Mouse (Mus musculus) MEL (cell line): ENCODE measurements around the gene Tmeff1. TPM values are rescaled to one million over a fixed set of nuclear protein-coding genes. Genes with fewer than 3 reads are reported as not detected.

Experiments
- DNase-seq: peaks from one replicate; pipeline ENCODE4 v3.0.0; 2011; ENCODE audit warnings: low read depth, low spot score
- H3K27ac ChIP-seq: 2 replicates; pipeline ENCODE4 v1.5.1; 2012; ENCODE audit warnings: low read depth, mild to moderate bottlenecking, control low read depth, low read length, moderate library complexity; ENCODE audit not compliant: control insufficient read depth
- H3K27me3 ChIP-seq, 2 experiments: fragments of 150-350 bp in 1 of 2; sonication (generic) in 1 of 2; 2 replicates each; pipeline ENCODE4 v1.6.1; 2012; ENCODE audit warnings: low read length in 2 of 2, mild to moderate bottlenecking in 2 of 2, improper control_type of control experiment in 1 of 2, moderate library complexity in 1 of 2; ENCODE audit not compliant: insufficient read depth in 2 of 2, control insufficient read depth in 1 of 2
- H3K36me3 ChIP-seq, 2 experiments: 2 replicates each; pipeline ENCODE4 v1.6.1; 2012 to 2014; ENCODE audit warnings: low read length in 2 of 2, improper control_type of control experiment in 1 of 2, inconsistent platforms in 1 of 2, mild to moderate bottlenecking in 1 of 2; ENCODE audit not compliant: insufficient read depth in 2 of 2, control insufficient read depth in 1 of 2
- H3K4me1 ChIP-seq, 2 experiments: fragments of 150-350 bp in 1 of 2; sonication (generic) in 1 of 2; 2 replicates each; pipeline ENCODE4 v1.6.1; 2012; ENCODE audit warnings: low read length in 2 of 2, improper control_type of control experiment in 1 of 2, mild to moderate bottlenecking in 1 of 2; ENCODE audit not compliant: insufficient read depth in 2 of 2, control insufficient read depth in 1 of 2
- H3K4me3 ChIP-seq, 2 experiments: fragments of 150-350 bp in 1 of 2; sonication (generic) in 1 of 2; 2 replicates each; pipeline ENCODE4 v1.5.1; 2012; ENCODE audit warnings: low read depth in 2 of 2, low read length in 2 of 2, mild to moderate bottlenecking in 2 of 2, moderate library complexity in 2 of 2, control low read depth in 1 of 2, improper control_type of control experiment in 1 of 2; ENCODE audit not compliant: control insufficient read depth in 1 of 2, insufficient read depth in 1 of 2
- H3K79me2 ChIP-seq: 2 replicates; pipeline ENCODE4 v1.6.1; 2012; ENCODE audit warnings: mild to moderate bottlenecking, low read length, moderate library complexity; ENCODE audit not compliant: control insufficient read depth, poor library complexity, insufficient read depth
- H3K9ac ChIP-seq: 2 replicates; pipeline ENCODE4 v1.6.1; 2012; ENCODE audit warnings: low read depth, mild to moderate bottlenecking, control low read depth, low read length, moderate library complexity; ENCODE audit not compliant: control insufficient read depth, poor library complexity, severe bottlenecking
- H3K9me3 ChIP-seq: fragments of 150-350 bp; sonication (generic); replicated peaks from 2 replicates; pipeline ENCODE4 v1.6.1; 2012; ENCODE audit warnings: mild to moderate bottlenecking, low read length, improper control_type of control experiment, moderate library complexity; ENCODE audit not compliant: insufficient read depth
- CHD1 ChIP-seq: IDR thresholded peaks from 2 replicates; pipeline ENCODE4 v1.6.1; 2012; ENCODE audit warnings: low read depth, mild to moderate bottlenecking, inconsistent platforms, low read length, improper control_type of control experiment
- ELF1 ChIP-seq: IDR thresholded peaks from 2 replicates; pipeline ENCODE4 v1.6.1; 2014; ENCODE audit warnings: low read depth, mild to moderate bottlenecking, inconsistent platforms, low read length, improper control_type of control experiment, moderate library complexity
- JUND ChIP-seq: IDR thresholded peaks from 2 replicates; pipeline ENCODE4 v1.6.1; 2011; ENCODE audit warnings: low read depth, mild to moderate bottlenecking, improper control_type of control experiment, low read length
- KAT2A ChIP-seq: conservative IDR thresholded peaks from 2 replicates; pipeline ENCODE4 v1.6.1; 2012; ENCODE audit warnings: low read depth, low read length, improper control_type of control experiment, inconsistent platforms
- MAFK ChIP-seq: IDR thresholded peaks from 2 replicates; pipeline ENCODE4 v1.6.1; 2011; ENCODE audit warnings: low read depth, mild to moderate bottlenecking, low read length, improper control_type of control experiment, borderline replicate concordance
- MAX ChIP-seq: IDR thresholded peaks from 2 replicates; pipeline ENCODE4 v1.6.1; 2011; ENCODE audit warnings: low read length, improper control_type of control experiment
- MEF2A ChIP-seq: IDR thresholded peaks from 2 replicates; pipeline ENCODE4 v1.6.1; 2014; ENCODE audit warnings: low read depth, mild to moderate bottlenecking, inconsistent platforms, low read length, improper control_type of control experiment; ENCODE audit not compliant: poor library complexity, insufficient replicate concordance, severe bottlenecking; ENCODE audit errors: extremely low read depth
- MXI1 ChIP-seq: IDR thresholded peaks from 2 replicates; pipeline ENCODE4 v1.6.1; 2011; ENCODE audit warnings: mild to moderate bottlenecking, low read depth, low read length, improper control_type of control experiment
- MYC ChIP-seq: IDR thresholded peaks from 2 replicates; pipeline ENCODE4 v1.6.1; 2011; ENCODE audit warnings: low read depth, mild to moderate bottlenecking, low read length, improper control_type of control experiment, moderate library complexity
- NRF1 ChIP-seq: IDR thresholded peaks from 2 replicates; pipeline ENCODE4 v1.6.1; 2014; ENCODE audit warnings: low read depth, mild to moderate bottlenecking, inconsistent platforms, low read length, improper control_type of control experiment, moderate library complexity; ENCODE audit not compliant: poor library complexity, insufficient read depth, severe bottlenecking
- RAD21 ChIP-seq: IDR thresholded peaks from 2 replicates; pipeline ENCODE4 v1.6.1; 2011; ENCODE audit warnings: mild to moderate bottlenecking, low read depth, low read length, improper control_type of control experiment
- RCOR1 ChIP-seq: IDR thresholded peaks from 2 replicates; pipeline ENCODE4 v1.6.1; 2012; ENCODE audit warnings: low read depth, mild to moderate bottlenecking, inconsistent platforms, low read length, improper control_type of control experiment
- SIN3A ChIP-seq: IDR thresholded peaks from 2 replicates; pipeline ENCODE4 v1.6.1; 2012; ENCODE audit warnings: low read length, improper control_type of control experiment, inconsistent platforms
- SMC3 ChIP-seq: IDR thresholded peaks from 2 replicates; pipeline ENCODE4 v1.6.1; 2011; ENCODE audit warnings: low read depth, low read length, improper control_type of control experiment
- TAL1 ChIP-seq: IDR thresholded peaks from 2 replicates; pipeline ENCODE4 v1.6.1; 2012; ENCODE audit warnings: mild to moderate bottlenecking, inconsistent platforms, low read length, moderate library complexity, mixed read lengths
- USF1 ChIP-seq: IDR thresholded peaks from 2 replicates; pipeline ENCODE4 v1.6.1; 2014; ENCODE audit warnings: low read depth, mild to moderate bottlenecking, inconsistent platforms, low read length, improper control_type of control experiment, moderate library complexity
- USF2 ChIP-seq, 2 experiments: IDR thresholded peaks; 2 replicates each; pipeline ENCODE4 v1.6.1; 2011 to 2012; ENCODE audit warnings: improper control_type of control experiment in 2 of 2, low read length in 2 of 2, borderline replicate concordance in 1 of 2, inconsistent platforms in 1 of 2, low read depth in 1 of 2, mild to moderate bottlenecking in 1 of 2; ENCODE audit not compliant: insufficient read depth in 1 of 2
- polyA plus RNA-seq, 2 experiments: library from polyadenylated mRNA; stranded (reverse) in 1 of 2; unstranded in 1 of 2; fragments of >175 nt in 1 of 2; fragments of >200 nt in 1 of 2; gene quantifications; 2 replicates each; pipeline versions ENCODE4 v1.2.1 to v1.2.4; 2012; ENCODE audit warnings: low replicate concordance in 2 of 2, low read depth in 1 of 2; ENCODE audit not compliant: insufficient read length in 2 of 2, insufficient read depth in 1 of 2, missing spikeins in 1 of 2
- total RNA-seq: library from RNA; depleted of rRNA; stranded (reverse); fragments of 300-350 nt; gene quantifications from 2 replicates; pipeline ENCODE4 v1.2.3, GENCODE M21; 2012

The Tmeff1 gene
- total and polyA plus RNA-seq, 3 experiments = not detected

DNA sequence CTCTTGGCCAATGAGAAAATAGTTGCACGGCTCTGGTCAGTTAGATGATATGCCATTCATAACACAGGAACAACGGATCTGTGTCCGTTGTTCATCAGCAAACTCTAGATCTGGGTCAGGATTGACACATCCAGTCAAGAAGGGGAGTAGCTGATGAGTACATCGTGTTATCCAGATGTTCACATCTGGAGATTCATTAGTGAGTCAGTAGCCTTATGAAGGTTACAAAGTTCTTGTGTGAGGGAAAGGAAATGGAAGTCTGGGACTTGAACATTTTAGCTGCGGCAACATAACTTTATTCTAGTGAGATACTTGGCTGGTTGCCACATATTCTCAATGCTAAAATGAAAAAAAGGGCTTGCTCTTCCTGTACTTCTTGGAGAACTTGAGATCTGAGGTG lies 87.9 kb downstream of the Tmeff1 start:
- H3K9me3 ChIP-seq = no peaks in the 10 kb centered on the region
- H3K9ac ChIP-seq = no peak overlapping the region
- TF ChIP-seq SIN3A (no peak), USF1 (no peak), JUND (no peak), MAX (no peak), MXI1 (no peak), MEF2A (no peak), TAL1 (no peak), MYC (no peak)
- no peak for DNase-seq
- H3K4me3 ChIP-seq = no peak overlapping the region
- H3K4me1 ChIP-seq = no peaks in the 10 kb centered on the region
- no peak overlapping the region for H3K27ac ChIP-seq
- no peaks in the 10 kb centered on the region for H3K79me2 ChIP-seq
- H3K27me3 ChIP-seq = no peaks in the 10 kb centered on the region
- H3K36me3 ChIP-seq = no peaks in the 10 kb centered on the region

DNA sequence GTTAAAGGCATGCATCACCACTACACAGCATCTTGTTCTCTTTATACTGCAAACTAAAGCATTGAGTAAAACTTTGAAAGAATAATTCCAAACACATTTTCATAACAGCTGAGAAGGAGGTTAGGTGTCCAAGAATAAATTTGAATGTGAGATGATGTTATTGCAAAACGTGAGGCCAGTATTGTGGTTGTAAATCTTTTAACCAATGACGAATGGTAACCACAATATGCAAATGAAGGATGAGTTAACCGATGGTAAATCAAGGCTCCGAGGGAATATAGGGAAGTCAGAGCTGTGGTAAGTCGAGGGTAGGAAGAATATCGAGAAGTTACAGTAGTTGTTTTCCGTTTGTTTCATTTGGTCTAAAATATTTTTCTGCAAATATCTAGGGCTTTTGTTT lies 89.4 kb downstream of the Tmeff1 start:
- Histone ChIP-seq H3K4me1 (no peaks in the 10 kb centered on the region), H3K79me2 (no peaks in the 10 kb centered on the region), H3K4me3 (no peak overlapping the region), H3K9ac (no peak overlapping the region), H3K36me3 (no peaks in the 10 kb centered on the region), H3K9me3 (no peaks in the 10 kb centered on the region), H3K27me3 (no peaks in the 10 kb centered on the region), H3K27ac (no peak overlapping the region)
- no peak for DNase-seq
- no peak for TF ChIP-seq KAT2A
- no peak for TF ChIP-seq JUND
- TF ChIP-seq USF1 = no peak
- TF ChIP-seq MAX = no peak
- TF ChIP-seq RAD21 = no peak
- no peak for TF ChIP-seq CHD1
- TF ChIP-seq MAFK = no peak
- TF ChIP-seq RCOR1 = no peak
- no peak for TF ChIP-seq SIN3A
- no peak for TF ChIP-seq USF2 (IDR thresholded peaks at IDR 0.05; ENCODE audit: borderline replicate concordance in 1 of 2, insufficient read depth in 1 of 2, low read depth in 1 of 2, low read length in 2 of 2)
- TF ChIP-seq ELF1 = no peak
- TF ChIP-seq SMC3 = no peak
- no peak for TF ChIP-seq NRF1
